Mouse (Mus musculus): ENCODE results near the gene Plekhm3.

Plekhm3 gene

GRCm38 (mm10) chr1:64827434-64827833 lies 129.2 kb downstream of the Plekhm3 start:
- no peak for DNase-seq (ENCODE audit: low read depth, low spot score)

GRCm38 (mm10) chr1:64826348-64827103 lies 130.1 kb downstream of the Plekhm3 start:
- DNase-seq (ENCODE audit: low read depth, low spot score) = no peak

- DNase-seq (ENCODE audit: low read depth, low spot score) = no peak
Observed at GRCm38 (mm10) chr1:64823564-64823963, 133.1 kb downstream of the Plekhm3 start.

GRCm38 (mm10) chr1:64817709-64818108 lies 138.9 kb downstream of the Plekhm3 start:
- DNase-seq (ENCODE audit: low read depth, low spot score) = no peak

- DNase-seq (ENCODE audit: low read depth, low spot score) = no peak
Observed at GRCm38 (mm10) chr1:64813182-64813581, 143.4 kb downstream of the Plekhm3 start.

- DNase-seq (ENCODE audit: low read depth, low spot score) = no peak
Observed at GRCm38 (mm10) chr1:64811956-64812355, 144.7 kb downstream of the Plekhm3 start.

GRCm38 (mm10) chr1:64809085-64809484 lies 147.5 kb downstream of the Plekhm3 start:
- DNase-seq (ENCODE audit: low read depth, low spot score) = no peak

GRCm38 (mm10) chr1:64807766-64808165 lies 148.9 kb downstream of the Plekhm3 start:
- no peak for DNase-seq (ENCODE audit: low read depth, low spot score)

GRCm38 (mm10) chr1:64805217-64805616 lies 151.4 kb downstream of the Plekhm3 start:
- no peak for DNase-seq (ENCODE audit: low read depth, low spot score)

GRCm38 (mm10) chr1:64802631-64803030 lies 154.0 kb downstream of the Plekhm3 start:
- DNase-seq (ENCODE audit: low read depth, low spot score) = no peak

GRCm38 (mm10) chr1:64797621-64798020 lies 159.0 kb downstream of the Plekhm3 start:
- DNase-seq (ENCODE audit: low read depth, low spot score) = no peak

GRCm38 (mm10) chr1:64796867-64797582 lies 159.6 kb downstream of the Plekhm3 start:
- no peak for DNase-seq (ENCODE audit: low read depth, low spot score)

GRCm38 (mm10) chr1:64795284-64796040 lies 161.2 kb downstream of the Plekhm3 start:
- DNase-seq (ENCODE audit: low read depth, low spot score) = no peak

GRCm38 (mm10) chr1:64794096-64794495 lies 162.5 kb downstream of the Plekhm3 start:
- no peak for DNase-seq (ENCODE audit: low read depth, low spot score)

- no peak for DNase-seq (ENCODE audit: low read depth, low spot score)
Observed at GRCm38 (mm10) chr1:64793234-64793530, 163.4 kb downstream of the Plekhm3 start.

- DNase-seq (ENCODE audit: low read depth, low spot score) = no peak
Observed at GRCm38 (mm10) chr1:64792521-64793233, 163.9 kb downstream of the Plekhm3 start.

- no peak for DNase-seq (ENCODE audit: low read depth, low spot score)
Observed at GRCm38 (mm10) chr1:64791826-64792225, 164.8 kb downstream of the Plekhm3 start.

GRCm38 (mm10) chr1:64790806-64791790 lies 165.5 kb downstream of the Plekhm3 start:
- DNase-seq (ENCODE audit: low read depth, low spot score) = no peak

GRCm38 (mm10) chr1:64787701-64788515 lies 168.7 kb downstream of the Plekhm3 start:
- no peak for DNase-seq (ENCODE audit: low read depth, low spot score)

- DNase-seq (ENCODE audit: low read depth, low spot score) = peak; percentile 7
Observed at GRCm38 (mm10) chr1:64779863-64780262, 176.8 kb downstream of the Plekhm3 start.

Measured in WW6 (cell line).